Mouse (Mus musculus) liver, adult 10 weeks (tissue): ENCODE data around the gene Dusp7. TPM values are rescaled to one million over a fixed set of nuclear protein-coding genes. Genes with fewer than 3 reads are reported as not detected.

Source experiments
- polyA plus RNA-seq: library from polyadenylated mRNA; stranded (reverse); fragments of 350-450 nt; fragmentation: Illumina TruSeq; extraction: RNeasy Lipid Tissue Mini Kit (QIAGEN cat#74804); gene quantifications from one replicate; pipeline ENCODE4 v1.2.3, GENCODE M21; 2014; ENCODE audit warnings: low read depth, low replicate concordance

Dusp7 gene
- polyA plus RNA-seq, result 2.9 TPM

GRCm38 (mm10) chr9:106368112-106368717 is at the start of gene Dusp7:
TSS of gene Dusp7 (plus strand) at chr9:106368632.

Other genes with a start within 250 kb of the Dusp7 start
- gene Glyctk, start 210.5 kb upstream of the Dusp7 start, polyA plus RNA-seq, result 26.7 TPM
- 43.1 TPM for gene Wdr82, start 197.7 kb upstream of the Dusp7 start, polyA plus RNA-seq
- gene Ppm1m, start 168.9 kb upstream of the Dusp7 start, polyA plus RNA-seq, result 2.5 TPM
- gene Twf2, start 165.5 kb upstream of the Dusp7 start, polyA plus RNA-seq, result not detected
- not detected for gene Tlr9, start 146.0 kb upstream of the Dusp7 start, polyA plus RNA-seq
- 86.5 TPM for gene Alas1, start 120.0 kb upstream of the Dusp7 start, polyA plus RNA-seq
- gene Poc1a, start 87.6 kb upstream of the Dusp7 start, polyA plus RNA-seq, result 0.34 TPM
- gene Rpl29, start 60.8 kb downstream of the Dusp7 start, polyA plus RNA-seq, result 26.6 TPM
- gene Acy1, start 69.7 kb downstream of the Dusp7 start, polyA plus RNA-seq, result 4.1 TPM
- gene Abhd14b, start 78.8 kb downstream of the Dusp7 start, polyA plus RNA-seq, result 105 TPM
- 2.2 TPM for gene Abhd14a, start 79.0 kb downstream of the Dusp7 start, polyA plus RNA-seq
- 2.8 TPM for gene Pcbp4, start 84.7 kb downstream of the Dusp7 start, polyA plus RNA-seq
- not detected for gene Gpr62, start 97.3 kb downstream of the Dusp7 start, polyA plus RNA-seq
- 1.5 TPM for gene Rrp9, start 107.3 kb downstream of the Dusp7 start, polyA plus RNA-seq
- gene Parp3, start 108.3 kb downstream of the Dusp7 start, polyA plus RNA-seq, result 9.4 TPM
- gene Iqcf1, start 131.3 kb downstream of the Dusp7 start, polyA plus RNA-seq, result not detected
- gene Iqcf5, start 145.9 kb downstream of the Dusp7 start, polyA plus RNA-seq, result not detected
- gene Iqcf3, start 193.0 kb downstream of the Dusp7 start, polyA plus RNA-seq, result not detected
- not detected for gene Iqcf4, start 202.4 kb downstream of the Dusp7 start, polyA plus RNA-seq